Mouse (Mus musculus) right cerebral cortex, adult 2 months (tissue): ENCODE results near the gene Stx17.

Experiments used
- DNase-seq, 2 experiments: peaks; one replicate each; pipeline ENCODE4 v3.0.0; 2021 to 2022; ENCODE audit warnings: low spot score in 2 of 2

Stx17 gene

DNA sequence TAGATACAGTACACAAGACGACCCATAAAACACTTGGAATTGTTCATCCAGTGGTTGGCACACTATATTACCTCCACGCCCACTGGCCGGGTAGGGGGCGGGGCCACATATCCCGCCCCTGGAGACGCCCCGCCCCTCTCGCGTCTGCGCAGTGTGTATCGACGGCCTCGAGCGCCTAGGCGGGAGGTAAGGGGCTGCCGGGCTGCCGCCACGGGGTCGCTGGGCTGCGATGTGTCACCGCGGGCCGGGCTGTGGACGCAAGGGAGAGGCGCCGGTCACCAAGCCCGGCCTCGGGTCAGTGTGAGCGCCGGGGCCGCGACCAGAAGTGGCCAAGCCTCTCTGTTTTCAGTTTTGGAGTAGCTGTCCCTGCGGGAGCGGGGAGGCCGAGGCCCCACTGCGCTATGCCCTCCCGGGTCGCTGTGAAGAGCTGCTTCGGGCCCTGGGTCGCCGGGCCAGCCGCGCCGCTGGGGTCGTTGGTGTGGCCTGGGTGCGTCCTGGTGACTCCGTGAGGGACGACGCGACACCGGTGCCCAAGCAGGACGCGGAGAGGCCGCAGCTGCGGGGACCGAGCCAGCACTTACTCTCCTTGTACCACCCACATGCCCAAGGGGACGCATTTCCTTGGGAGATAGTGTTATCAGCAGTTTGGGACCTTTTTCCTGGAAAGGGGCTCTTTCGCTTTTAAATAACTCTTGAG, at the start of gene Stx17:
Stx17 (plus strand) TSS at position 143 of the 697 bp plus-strand sequence.
- DNase-seq: peak; percentile 80 to 90

DNA sequence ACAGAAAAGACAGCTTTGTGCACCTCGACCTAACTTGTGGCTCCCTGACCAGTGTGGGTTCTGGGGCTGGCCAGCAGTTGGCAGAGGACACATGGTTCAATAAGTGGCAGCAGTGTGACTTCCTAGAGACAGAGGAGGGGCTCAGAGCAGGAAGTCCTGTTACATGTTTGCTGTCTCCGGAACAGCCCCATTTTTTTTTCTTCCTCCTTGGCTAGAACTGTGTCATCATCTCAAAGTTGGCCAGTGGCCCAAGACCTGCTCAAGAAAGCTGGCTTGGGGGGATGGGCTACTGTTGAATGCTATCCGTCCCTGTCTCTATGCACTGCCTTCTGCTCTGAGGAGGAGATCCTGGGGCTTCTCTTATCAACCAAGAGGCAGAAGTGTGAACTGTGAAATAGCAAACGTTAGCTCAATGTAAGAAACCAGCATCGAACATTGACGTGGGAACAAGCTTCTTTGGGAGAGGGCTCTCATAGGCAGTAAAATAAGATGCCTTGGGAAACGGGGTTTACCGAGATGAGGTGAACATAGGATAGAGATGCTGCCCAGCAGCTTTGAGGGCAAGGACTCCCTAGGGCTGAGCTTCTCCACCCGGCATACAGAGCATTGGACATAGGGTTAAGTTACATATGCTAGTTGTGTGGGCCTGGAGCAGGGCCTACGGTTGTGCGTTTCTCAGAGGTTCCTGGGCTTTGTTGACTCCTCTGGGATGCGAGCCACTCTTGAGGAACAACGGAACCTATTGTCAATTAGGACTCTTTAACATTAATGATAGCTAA, 47.8 kb upstream of the Stx17 start:
- DNase-seq: no peak

DNA sequence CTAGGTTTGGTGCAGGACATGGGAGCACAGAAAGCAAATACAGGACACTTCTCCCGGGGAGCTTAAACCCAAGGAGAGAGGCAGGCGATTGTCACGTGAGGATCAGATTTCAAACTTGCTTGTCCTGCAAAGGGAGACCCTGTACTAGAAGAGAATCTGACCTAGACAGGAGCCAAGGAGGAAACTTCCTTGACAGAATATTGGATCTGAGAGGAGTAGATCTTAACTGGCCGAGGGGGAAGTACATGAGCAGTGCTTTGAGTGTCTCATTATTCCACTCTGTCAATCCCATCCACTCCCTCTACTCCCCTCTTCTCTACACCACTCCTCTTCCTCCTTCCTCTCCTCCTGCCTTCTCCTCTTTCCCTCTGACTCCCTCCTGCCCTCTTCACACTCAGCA, 46.5 kb upstream of the Stx17 start:
- no peak for DNase-seq

DNA sequence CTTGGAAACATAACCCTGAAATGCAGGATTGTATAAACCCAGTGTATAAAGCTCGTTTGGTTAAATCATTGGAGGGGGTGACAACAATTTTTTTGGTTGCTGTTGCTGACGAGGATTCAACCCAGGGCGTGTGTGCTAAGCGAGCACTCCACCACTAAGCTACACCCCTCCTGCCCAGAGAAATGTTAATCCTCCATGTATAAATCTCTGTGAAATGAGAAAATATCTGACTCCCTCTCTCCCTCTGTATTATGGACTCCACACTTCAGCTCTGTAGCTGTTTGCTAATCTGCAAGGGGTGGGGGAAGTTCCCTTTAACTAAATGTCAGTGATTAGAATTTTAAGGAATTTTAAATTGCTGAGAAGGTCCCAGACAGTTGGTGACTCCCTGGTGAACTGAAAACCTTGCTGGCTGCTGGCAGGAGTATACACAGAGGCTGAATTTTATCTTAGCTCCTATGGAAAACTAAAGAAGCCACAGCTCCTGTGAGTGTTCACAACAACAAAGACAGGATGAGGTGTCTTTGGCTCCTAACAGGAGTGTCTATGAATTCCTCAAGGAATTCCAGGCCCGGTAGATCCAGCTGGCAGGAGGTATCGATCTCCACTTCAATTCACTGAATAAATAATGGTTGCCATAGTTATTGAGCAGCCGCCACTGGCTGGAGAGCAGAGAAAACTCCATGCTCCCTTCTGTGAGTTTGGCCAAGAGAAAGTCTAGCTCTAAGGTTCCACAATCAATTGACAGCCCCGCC, 45.3 kb upstream of the Stx17 start:
- DNase-seq: no peak

DNA sequence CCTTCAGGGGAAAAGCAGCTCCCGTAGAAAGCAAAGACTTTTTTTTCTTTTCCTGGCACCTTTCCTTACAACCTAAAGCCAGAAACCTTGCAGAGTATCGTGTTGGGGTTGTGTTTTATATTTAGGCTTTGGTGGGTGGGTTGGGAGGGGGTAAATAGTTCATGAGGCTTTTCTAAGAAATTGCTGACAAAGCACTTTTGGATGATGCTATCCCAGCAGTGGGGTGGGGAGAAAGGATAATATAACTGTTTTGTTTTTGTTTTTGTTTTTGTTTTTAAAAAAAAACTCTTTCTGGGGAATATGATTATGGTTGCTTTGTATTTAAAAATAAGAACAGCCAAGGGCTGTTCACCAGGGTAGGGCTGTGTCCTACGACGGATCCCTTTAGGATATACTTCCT, 41.3 kb upstream of the Stx17 start:
- no peak for DNase-seq

DNA sequence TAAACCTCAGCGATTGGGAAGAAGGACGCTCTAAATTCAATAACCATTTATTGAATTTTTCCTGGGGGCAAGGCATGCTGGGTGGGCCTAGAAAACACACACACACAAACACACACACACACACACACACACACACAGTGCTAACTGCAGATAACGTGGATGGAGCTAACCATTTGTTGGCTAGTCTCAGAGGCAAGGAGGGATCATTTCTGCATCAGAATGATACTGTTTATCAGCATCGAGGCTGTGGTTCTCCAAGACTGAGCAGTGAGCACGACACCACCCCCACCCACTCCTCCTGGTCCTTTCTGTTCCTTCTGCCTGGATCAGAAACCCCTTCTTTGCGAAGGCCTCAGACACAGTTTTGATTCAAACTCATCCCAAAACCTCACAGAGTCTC, 38.1 kb upstream of the Stx17 start:
- DNase-seq: no peak

DNA sequence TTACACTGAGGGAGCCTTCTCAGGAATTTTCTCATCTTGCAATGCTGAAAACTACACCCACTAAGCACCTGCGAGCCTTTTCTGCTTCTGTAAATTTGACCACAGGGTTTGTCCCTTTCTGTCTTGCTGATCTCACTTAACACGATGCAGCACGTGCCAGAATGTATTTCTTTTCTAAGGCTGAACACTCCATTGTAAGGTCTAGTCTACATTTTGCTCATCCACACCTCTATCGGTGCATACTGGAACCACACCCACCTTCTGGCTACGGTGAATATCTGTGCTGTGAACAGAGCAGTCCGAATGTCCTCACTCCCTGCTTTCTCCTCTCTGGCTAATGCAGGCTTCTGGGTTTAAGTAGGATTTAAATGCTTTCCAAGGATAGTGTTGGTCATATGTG, 37.2 kb upstream of the Stx17 start:
- peak in 1 of 2 experiments; percentile 23 for DNase-seq

DNA sequence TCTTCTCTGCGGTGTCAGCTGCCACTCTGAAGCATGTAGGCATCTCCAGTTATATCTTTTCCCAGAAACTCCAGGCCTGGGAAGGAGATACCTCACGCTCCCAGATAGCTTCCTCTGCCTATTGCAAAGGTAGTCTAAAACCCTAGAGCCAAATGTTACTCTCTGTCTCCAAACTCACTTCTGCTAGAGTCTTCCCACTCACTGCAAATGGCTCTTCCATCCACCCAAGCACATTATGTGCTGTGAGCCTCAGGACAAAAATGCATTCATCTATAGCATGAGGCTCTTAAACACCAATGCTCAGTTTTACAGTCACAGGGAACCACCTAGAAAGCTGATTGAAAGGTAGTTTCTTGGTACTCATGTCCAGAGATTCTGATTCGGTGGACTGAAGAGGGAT, 31.5 kb upstream of the Stx17 start:
- DNase-seq: no peak

DNA sequence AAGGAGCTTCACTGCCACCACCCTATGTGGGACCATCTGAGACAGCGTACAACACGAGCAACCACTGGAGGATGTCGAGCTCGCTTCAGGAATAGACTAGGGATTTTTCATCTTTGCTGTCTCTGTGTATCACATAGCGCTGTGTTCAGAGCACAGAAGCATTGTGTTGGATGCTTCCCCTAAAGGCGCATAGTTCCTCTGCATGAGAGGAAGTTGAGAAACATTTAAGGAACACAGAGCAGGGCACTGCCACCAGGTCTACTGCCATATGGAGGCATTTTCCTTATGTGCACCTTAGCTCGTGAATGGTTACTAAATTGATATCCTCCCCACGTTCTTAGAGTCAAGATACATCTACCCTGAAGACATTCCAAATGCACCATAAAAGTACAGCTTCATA, 24.5 kb upstream of the Stx17 start:
- no peak for DNase-seq

DNA sequence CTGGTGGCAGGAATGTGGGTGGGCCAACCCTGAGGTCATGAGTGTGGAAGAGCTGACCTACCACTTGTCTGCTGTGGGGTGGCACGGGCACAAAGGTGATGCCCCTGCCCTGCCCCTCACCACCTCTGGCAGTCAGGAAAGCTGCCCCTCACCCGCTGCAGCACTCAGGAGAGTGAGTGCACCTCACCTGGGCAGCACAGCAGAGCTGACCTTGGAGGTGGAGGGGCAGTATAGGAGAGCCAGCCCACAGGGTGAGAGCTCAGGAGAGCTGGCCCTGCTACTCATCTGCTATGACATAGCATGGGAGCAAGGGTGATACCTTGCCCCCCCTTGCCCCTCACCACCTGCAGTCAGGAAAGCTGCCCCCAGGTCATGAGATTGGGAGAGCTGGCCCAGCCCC, 22.7 kb upstream of the Stx17 start:
- no peak for DNase-seq

DNA sequence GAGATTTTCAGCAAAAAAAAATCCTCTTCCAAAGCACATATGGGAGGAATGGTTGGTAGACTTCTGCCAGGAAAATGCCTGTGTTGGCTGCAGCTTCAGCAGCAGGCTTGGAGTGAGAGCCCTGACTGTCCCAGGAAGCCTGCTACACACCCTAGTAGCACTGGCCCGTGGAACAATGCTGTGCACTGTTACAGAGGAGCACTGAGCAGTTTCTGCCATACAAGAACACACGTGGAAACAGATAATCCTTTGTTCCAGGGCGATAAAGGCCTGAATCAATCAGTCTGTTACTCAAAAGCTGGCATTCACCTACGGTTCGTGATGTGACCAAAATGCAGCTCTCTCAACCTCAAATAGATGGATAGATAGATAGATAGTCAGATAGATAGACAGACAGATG, 19.3 kb upstream of the Stx17 start:
- DNase-seq: no peak

DNA sequence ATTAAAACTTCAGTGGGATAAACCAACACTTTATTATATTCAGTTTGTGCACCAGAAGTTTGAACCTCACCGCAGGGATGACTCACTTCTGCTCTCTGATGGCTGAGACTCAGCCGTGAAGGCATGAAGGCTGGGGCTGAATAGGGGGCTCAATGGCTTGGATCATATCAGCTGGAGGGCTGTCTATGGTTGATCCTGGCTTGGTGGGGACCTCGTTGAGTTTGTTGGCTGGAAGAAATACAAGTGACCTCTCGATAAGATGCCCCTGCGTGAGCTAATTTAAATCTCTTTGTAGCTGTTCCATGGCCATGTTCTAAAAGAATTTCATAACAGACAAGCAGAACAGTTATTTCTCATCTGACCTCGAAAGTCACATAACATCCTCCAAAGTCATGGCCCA, 17.6 kb upstream of the Stx17 start:
- no peak for DNase-seq

DNA sequence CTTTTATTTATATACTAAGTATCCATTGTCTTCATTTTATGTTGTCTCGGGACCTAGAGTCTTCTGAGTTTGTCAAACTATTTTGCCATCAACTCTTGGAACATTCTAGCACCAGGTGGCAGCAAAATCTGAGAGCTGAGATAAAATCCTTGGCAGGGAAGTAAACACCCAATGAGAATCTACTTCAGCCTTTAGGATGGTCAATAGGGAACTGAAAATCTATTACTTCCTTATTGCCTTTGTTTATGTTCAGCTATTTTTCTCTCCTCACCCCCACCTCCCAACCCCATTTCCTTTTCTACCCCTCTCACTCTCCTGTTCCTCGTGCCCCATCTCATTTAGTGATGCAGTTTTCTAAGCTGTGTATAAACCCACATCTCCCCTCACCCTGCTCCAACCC, 16.1 kb upstream of the Stx17 start:
- no peak for DNase-seq

DNA sequence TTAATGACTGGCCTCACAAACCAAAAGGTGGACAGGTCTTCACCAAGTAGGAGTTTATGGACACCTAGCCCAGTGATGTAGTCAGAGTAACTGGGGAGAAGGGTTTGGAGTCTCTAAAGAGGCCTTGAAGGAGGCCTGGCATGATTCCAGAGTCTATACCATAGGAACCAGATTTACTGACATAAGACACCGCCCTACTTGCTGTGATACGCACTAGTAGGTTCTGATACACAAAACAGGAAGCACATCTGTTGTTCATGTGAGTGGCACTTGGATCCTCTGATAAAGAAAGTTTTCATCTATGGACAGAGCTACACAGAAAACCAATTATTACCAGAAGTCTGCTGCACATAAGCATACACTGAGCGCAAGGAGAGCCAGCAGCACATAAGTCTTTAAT, 14.4 kb upstream of the Stx17 start:
- no peak for DNase-seq

DNA sequence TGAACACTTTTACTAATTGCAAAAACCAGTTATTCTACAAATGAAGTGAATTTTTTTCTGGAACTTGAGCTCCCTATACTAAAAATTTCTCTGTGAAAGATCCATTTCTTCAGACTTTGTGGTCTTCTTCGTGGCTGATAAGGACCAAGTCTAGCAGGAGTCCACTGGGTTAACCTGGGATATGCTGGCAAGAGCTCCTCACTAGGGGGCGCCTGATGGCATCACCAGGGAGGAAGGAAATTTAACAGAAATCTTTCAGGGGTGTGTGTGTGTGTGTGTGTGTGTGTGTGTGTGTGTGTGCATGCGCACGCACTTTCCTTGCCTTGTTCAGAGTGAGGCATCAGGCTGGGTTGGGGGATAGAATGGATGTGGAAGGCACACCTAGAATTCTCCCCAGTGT, 8.5 kb upstream of the Stx17 start:
- peak; percentile 24 to 34 for DNase-seq

DNA sequence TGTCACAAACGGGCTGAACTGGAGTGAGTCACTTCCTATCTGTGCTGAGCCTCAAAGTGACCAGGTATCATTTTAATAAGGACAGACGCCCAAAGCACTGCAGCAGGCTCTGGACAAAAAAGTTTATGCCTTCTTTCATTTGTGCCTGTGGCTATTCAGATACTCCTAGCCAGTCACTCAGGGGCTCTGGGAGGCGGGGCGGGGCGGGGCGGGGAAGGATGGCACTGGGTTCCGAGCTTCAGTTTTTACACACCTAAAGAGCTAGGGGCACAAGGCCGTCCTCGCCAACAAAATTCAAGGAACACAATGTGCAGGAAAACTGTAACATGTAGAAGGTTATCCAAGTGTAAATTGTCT, 321 bp upstream of the Stx17 start:
- no peak for DNase-seq

DNA sequence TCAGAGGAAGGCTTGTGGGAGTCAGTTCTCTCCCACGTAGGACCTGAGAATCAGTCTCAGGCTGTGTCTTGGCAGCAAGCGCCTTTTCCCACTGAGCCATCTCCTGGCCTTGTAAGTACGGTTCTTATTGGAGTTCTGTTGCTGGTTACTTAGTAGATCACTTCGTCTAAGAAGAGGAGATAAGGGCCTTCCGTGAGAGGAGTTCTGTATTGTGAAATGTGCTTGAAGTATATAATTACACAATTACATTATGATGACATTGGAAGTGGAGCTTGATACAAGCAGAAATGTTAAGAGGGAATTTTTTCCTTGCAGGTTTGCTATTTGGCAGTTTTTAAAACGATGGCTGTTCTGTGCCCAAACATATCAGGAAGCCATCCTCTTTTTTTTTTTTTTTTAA, 5.6 kb downstream of the Stx17 start:
- no peak for DNase-seq

DNA sequence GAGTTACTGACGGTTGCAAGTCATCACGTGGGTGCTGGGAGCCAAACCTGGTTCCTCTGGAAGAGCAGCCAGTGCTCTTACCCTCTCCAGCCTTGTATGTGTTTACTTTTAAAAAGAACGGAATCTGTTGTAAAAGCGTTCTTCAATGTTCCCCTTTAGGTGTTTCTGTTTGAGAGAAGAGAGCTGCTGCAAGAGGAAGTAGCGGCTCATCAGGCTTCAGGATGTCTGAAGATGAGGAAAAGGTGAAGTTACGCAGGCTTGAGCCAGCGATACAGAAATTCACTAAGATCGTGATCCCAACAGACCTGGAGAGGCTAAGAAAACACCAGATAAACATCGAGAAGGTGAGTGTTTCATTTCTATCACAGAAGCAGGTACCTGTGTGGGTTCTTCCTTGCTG, 6.9 kb downstream of the Stx17 start:
- no peak for DNase-seq

DNA sequence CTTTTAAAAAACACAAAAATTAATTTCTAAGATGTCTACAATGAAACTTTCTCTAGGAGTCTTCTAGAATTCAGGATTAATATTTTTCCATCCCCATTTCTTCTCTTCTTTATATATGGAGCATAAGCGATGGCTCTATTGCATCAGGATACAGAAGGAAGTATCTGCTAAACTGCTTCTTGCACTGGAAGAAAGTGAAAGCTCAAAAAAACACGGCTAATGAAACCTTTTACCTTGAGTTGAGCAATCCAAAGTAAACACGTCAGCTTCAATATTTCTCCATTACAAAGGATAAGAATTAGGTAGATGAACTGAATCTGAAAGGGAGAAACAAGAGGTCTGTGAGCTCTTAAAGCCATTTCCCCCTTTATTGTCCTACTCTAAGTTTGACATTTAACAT, 8.0 kb downstream of the Stx17 start:
- no peak for DNase-seq

DNA sequence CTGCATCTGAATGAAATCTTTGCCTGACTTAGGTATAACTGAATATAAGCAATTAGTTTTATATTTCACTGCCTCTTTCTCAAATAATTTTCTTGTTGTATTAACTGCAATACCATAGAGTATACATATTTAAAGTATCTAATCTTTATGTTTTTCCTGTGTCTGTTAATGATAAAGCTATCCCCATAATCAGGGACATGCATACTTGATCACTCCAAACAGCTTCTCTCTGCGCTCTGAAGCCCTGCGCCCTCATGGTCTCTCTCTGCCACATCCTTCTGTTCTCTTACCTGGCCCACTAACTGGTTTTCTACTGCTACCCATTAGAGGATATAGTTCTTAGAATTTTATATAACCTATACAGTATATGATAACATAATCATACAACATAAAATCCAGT, 24.8 kb downstream of the Stx17 start:
- DNase-seq: no peak

DNA sequence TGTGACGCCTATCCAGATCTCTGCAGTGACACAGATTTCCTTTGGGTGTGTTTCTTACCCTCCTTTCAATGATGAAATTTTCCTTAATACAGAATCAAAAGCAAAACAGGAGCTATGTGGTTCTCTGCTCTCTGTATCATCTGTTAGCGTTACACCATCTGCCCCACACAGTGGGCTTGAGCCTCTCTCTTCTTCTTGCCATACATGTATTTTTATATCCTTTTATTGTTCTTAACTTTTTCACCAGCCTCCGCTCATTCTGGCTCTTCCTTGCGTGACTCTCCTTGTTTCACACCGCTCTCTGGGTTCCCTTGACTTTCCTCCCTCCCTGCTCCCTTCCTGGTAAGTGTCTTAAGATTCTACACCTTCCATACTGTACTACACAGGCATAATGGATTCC, 28.5 kb downstream of the Stx17 start:
- peak; percentile 32 to 47 for DNase-seq

DNA sequence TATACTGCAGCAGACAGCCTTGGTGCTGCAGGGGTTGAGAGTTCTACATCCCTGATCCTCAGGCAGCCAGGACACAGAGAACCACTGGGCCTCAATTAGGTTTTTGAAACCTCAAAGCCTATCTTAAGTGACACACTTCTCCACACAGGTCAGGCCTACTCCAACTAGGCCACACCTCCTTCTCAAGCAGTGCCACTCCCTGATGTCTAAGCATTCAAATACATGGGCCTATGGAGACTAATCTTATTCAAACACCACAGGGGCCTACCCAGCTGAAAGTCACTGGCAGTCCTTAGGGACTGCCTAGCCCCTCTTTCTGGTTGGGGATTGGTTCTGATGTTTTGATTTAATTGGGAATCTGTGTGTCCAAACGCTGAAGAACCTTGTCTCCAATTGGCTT, 31.1 kb downstream of the Stx17 start:
- DNase-seq: no peak

DNA sequence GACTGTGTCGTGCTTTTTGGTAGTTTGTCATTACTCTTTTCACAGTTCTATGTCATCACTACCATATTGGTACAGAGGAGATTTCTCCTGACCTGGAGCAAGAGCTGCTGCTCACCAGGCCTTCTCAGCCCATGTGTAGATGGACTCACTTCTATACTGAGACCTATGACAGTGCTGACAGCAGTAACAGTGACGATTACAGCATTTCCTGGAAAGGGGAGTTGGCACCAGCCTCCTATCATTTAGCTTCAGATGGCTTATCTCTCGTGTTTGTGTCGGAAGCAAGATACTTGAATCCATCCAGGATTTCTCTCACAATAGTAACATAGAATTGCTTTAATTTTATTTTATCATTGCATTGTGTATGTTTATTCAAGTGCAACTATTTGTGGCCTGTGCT, 35.7 kb downstream of the Stx17 start:
- DNase-seq: no peak
